Mouse (Mus musculus) midbrain, embryonic 15.5 days (tissue): ENCODE data around the gene Padi1. TPM values are rescaled to one million over a fixed set of nuclear protein-coding genes. Genes with fewer than 3 reads are reported as not detected.
A peak's percentile ranks its signal among the peaks of the same experiment; 100 is the strongest.

ENCODE experiments used
- ATAC-seq: fragments of 200-750 bp; cut with Nextera tagmentation; replicated peaks from 2 replicates; pipeline ENCODE4 v1.8.0; 2017; ENCODE audit warnings: moderate TSS enrichment
- H3K27ac ChIP-seq: fragments of 300-500 bp; sonication (generic); 2 replicates; pipeline ENCODE4 v1.5.1; 2015; ENCODE audit warnings: mild to moderate bottlenecking, inconsistent platforms
- H3K27me3 ChIP-seq: fragments of 300-500 bp; sonication (generic); replicated peaks from 2 replicates; pipeline ENCODE4 v1.6.1; 2015; ENCODE audit warnings: inconsistent platforms
- H3K36me3 ChIP-seq: fragments of 300-500 bp; sonication (generic); replicated peaks from 2 replicates; pipeline ENCODE4 v1.6.1; 2015; ENCODE audit warnings: inconsistent platforms
- H3K4me1 ChIP-seq: fragments of 300-500 bp; sonication (generic); 2 replicates; pipeline ENCODE4 v1.6.1; 2015; ENCODE audit warnings: inconsistent platforms
- H3K4me2 ChIP-seq: fragments of 300-500 bp; sonication (generic); 2 replicates; pipeline ENCODE4 v1.6.1; 2015; ENCODE audit warnings: inconsistent platforms, mild to moderate bottlenecking, moderate library complexity
- H3K4me3 ChIP-seq: fragments of 300-500 bp; sonication (generic); 2 replicates; pipeline ENCODE4 v1.5.1; 2015; ENCODE audit warnings: mild to moderate bottlenecking, inconsistent platforms
- H3K9ac ChIP-seq: fragments of 300-500 bp; sonication (generic); 2 replicates; pipeline ENCODE4 v1.6.1; 2015; ENCODE audit warnings: mild to moderate bottlenecking, inconsistent platforms
- H3K9me3 ChIP-seq: fragments of 300-500 bp; sonication (generic); 2 replicates; pipeline ENCODE4 v1.6.1; 2016; ENCODE audit warnings: inconsistent platforms
- whole genome bisulfite sequencing: fragments of 180-500 bp; shearing (Covaris S2); methylation state at CpG from one replicate; pipeline ENCODE4 v1.1.7; 2015; ENCODE audit warnings: mixed read lengths; 5-methylcytosine and 5-hydroxymethylcytosine counted together
- polyA plus RNA-seq: library from polyadenylated mRNA; unstranded; fragments of >200 nt; fragmentation: Nextera tagmentation; extraction: Ambion mirVana; gene quantifications from 2 replicates; pipeline ENCODE4 v1.2.1, GENCODE M21; 2015

Padi1 gene
- polyA plus RNA-seq, 1 experiment from 2014 or later = 0.04 TPM

DNA sequence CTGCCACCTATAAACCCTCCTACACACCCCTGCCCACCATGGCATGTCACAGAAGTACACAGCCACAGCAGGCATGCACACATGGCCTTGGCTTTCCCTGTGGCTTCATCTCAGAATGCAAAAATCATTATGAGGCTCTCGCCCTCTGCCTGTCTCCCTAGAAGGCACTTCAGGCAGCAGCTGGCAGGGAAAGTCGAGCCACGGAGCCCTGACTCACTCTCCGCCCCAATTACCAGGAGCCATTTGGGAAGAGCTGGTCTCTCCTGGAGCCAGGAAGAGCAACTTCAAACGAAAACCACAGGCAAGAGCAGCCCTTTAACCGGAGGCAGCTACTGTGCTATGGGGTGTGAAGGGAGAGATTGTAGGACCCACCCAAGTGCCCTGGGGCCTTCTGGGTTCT lies 31.1 kb upstream of the Padi1 start:
- Histone ChIP-seq H3K36me3 (no peaks in the 10 kb centered on the region), H3K4me1 (no peaks in the 10 kb centered on the region), H3K4me3 (no peak overlapping the region), H3K9ac (no peak overlapping the region), H3K27ac (no peak overlapping the region), H3K27me3 (no peaks in the 10 kb centered on the region), H3K4me2 (no peak overlapping the region), H3K9me3 (no peaks in the 10 kb centered on the region)
- 71% methylated on average over 6 of the region's 6 CpGs for WGBS
- no peak for ATAC-seq

DNA sequence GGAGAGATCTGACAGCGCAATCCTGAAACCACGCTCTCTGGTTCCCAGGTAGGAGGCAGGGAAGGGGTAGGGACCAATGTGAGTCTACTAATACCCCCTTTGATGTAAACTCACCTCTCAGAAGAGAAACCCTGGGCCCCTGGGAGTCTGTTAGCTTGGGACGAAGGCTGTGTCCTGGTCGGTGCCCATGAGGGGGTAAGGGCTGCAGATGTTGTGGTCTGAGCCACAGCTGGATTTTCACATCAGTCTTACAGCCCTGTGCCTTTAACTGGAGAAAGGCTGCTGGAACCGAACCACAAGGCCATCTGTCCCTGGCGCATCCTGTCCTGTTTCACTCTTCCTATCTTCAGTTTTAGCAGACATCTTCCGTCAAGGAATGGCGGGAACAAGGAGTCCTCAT lies 30.6 kb upstream of the Padi1 start:
- H3K27me3 ChIP-seq = no peaks in the 10 kb centered on the region
- H3K36me3 ChIP-seq = no peaks in the 10 kb centered on the region
- no peak overlapping the region for H3K9ac ChIP-seq
- H3K4me1 ChIP-seq = no peaks in the 10 kb centered on the region
- no peaks in the 10 kb centered on the region for H3K9me3 ChIP-seq
- WGBS = 89% methylated on average over 8 of the region's 8 CpGs
- no peak overlapping the region for H3K27ac ChIP-seq
- no peak overlapping the region for H3K4me3 ChIP-seq
- ATAC-seq = no peak
- H3K4me2 ChIP-seq = no peak overlapping the region

DNA sequence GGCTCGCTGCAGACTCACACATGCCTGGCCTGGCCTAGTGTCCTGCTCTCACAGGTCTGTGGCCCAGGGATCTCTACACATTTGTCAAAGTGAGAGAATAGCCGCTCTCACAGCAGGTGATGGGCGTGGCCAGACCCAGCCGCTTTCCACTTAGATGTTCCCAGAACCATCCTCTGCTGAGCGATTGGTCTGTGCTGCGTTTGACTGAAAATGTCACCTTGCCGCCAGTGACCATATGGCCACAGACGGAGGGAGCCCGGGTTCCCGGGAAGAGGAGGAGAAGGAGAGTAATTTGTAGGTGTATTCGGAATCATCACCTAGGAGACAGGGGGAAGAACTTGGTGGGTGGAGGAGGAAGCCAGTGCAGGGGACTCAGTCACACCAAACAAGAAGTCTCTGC lies 27.4 kb upstream of the Padi1 start:
- ATAC-seq = no peak
- Histone ChIP-seq H3K4me3 (no peak overlapping the region), H3K9me3 (no peaks in the 10 kb centered on the region), H3K9ac (no peak overlapping the region), H3K27me3 (no peaks in the 10 kb centered on the region), H3K4me2 (no peak overlapping the region), H3K4me1 (peaks cover 6% of the 10 kb centered on the region; the same call in 1 of the 2 replicates), H3K36me3 (no peaks in the 10 kb centered on the region), H3K27ac (no peak overlapping the region)
- WGBS = 75% methylated on average over 11 of the region's 11 CpGs

DNA sequence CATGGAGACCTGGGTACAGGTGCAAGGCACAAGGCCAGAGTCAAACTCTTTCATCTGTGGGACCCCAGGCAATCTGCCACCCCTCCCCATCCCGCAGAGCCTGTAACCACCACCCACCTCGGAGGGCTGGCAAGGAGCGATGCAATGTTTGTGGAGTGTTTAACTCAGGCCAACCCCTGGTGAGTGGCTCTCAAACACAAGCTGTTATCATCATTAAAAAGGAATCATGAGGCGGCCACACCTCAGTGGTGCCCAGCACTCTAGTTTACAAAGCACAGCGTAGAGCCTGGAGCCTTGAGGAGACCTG lies 27.1 kb upstream of the Padi1 start:
- Histone ChIP-seq H3K27me3 (no peaks in the 10 kb centered on the region), H3K27ac (no peak overlapping the region), H3K9me3 (no peaks in the 10 kb centered on the region), H3K36me3 (no peaks in the 10 kb centered on the region), H3K4me2 (no peak overlapping the region), H3K4me3 (no peak overlapping the region), H3K9ac (no peak overlapping the region), H3K4me1 (peaks cover 6% of the 10 kb centered on the region; the same call in 1 of the 2 replicates)
- 85% methylated on average over 5 of the region's 5 CpGs for WGBS
- ATAC-seq = no peak

DNA sequence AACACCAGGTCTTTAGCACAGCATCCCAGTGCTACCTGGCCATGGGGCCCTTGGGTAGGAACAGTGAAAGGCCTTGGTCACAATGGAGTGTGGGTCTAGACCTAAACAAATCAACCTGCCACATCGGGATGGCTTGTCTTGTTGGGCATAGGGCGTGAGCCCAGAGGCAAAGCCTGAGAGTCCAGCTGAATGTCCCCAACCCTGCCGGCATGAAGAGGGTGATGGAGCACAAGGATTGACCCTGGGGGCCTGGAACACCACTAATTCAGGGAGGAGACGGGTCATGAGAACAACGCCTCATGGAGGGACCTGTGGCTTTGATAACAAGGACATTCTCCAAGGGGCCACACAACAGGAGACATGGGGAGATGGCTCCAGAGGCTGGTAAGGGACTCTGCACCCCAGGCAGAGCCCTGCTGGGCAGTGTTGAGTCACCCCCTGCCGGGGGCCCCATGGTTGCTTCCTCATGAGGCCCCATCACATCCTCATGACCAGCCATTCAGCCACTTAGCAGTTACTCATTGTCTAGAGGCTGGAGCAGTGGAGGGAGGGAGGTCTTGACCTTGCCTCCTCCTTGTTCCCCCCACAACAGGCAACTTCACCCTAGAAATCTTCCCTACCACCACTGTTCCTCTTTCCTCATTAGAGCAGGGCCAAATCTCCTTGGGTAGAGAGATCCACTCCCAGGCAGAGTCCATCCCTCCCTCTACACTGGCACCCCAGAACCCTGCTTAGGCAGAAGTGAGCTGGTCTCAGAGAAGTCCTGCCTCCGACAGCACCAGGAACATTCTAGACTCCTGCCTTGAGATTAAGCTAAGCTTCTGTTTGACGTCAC lies 26.5 kb upstream of the Padi1 start:
- Histone ChIP-seq H3K9ac (no peak overlapping the region), H3K36me3 (no peaks in the 10 kb centered on the region), H3K4me3 (no peak overlapping the region), H3K27ac (no peak overlapping the region), H3K9me3 (no peaks in the 10 kb centered on the region), H3K27me3 (no peaks in the 10 kb centered on the region), H3K4me1 (peaks cover 6% of the 10 kb centered on the region; the same call in 1 of the 2 replicates), H3K4me2 (no peak overlapping the region)
- 87% methylated on average over 8 of the region's 8 CpGs for WGBS
- no peak for ATAC-seq

DNA sequence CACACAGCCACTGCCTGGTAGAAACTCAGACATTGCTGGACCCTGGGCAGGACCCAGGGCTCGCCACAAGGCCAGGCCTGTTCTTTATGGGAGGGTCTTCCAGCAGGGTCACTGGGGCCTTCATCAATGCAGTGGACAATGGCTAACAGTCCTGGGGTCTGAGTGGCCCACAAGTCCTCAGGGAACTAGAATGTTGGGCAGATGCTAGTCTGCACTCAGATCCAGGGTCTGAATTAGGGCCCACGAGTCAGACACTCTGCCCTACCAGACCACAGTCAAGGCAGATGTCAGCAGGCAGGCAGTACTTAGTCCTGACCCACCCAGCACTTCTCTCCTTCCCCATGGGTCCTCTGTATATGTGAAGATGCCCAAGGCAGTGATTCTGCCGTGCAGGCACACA lies 25.8 kb upstream of the Padi1 start:
- H3K4me1 ChIP-seq = peaks cover 6% of the 10 kb centered on the region; the same call in 1 of the 2 replicates
- H3K27me3 ChIP-seq = no peaks in the 10 kb centered on the region
- H3K4me2 ChIP-seq = no peak overlapping the region
- 85% methylated on average over 3 of the region's 3 CpGs for WGBS
- H3K9ac ChIP-seq = no peak overlapping the region
- no peak overlapping the region for H3K27ac ChIP-seq
- no peak overlapping the region for H3K4me3 ChIP-seq
- no peaks in the 10 kb centered on the region for H3K36me3 ChIP-seq
- ATAC-seq = no peak
- no peaks in the 10 kb centered on the region for H3K9me3 ChIP-seq

DNA sequence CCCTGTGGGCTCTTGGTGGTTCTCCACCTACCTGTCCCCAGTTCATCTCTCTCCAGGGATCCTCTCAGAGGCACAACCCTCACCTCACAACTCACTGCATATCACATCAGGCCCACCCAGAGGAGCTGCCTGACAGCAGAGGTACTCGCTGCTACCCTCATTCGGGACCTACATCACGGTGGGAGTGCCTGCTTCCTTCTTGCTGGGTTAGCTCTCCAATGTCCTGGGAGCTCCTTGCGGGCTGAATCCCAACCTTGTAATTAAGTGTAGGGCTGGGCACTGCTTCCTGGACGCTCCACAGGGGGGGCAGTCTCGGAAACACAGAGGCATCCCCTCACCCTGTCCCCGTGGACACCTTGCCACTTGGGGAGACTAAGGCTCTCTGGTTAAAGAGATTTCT lies 25.3 kb upstream of the Padi1 start:
- no peak for ATAC-seq
- H3K4me1 ChIP-seq = peaks cover 6% of the 10 kb centered on the region; the same call in 1 of the 2 replicates
- no peaks in the 10 kb centered on the region for H3K9me3 ChIP-seq
- H3K9ac ChIP-seq = no peak overlapping the region
- H3K27ac ChIP-seq = no peak overlapping the region
- no peak overlapping the region for H3K4me2 ChIP-seq
- H3K36me3 ChIP-seq = no peaks in the 10 kb centered on the region
- 82% methylated on average over 7 of the region's 7 CpGs for WGBS
- no peaks in the 10 kb centered on the region for H3K27me3 ChIP-seq
- H3K4me3 ChIP-seq = no peak overlapping the region

DNA sequence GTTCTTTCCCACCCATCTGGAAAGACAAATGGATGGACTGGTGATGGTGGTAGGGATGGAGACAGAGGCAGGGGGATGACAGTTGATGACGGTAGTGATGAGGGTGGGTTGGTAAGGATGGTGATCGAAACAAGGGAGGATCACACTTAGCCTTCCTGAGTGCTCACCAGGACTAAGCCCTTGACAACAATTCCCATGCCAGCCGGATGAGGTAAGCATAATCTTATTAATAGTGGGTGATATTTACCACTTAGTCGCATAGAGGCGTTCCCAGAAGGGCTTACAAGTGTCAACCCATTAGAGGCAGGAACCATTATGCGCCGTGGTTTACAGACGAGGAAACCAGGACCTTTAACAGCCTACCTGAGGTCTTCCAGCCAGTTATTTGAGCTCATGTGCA lies 24.4 kb upstream of the Padi1 start:
- H3K4me1 ChIP-seq = peaks cover 6% of the 10 kb centered on the region; the same call in 1 of the 2 replicates
- H3K4me2 ChIP-seq = no peak overlapping the region
- no peaks in the 10 kb centered on the region for H3K9me3 ChIP-seq
- no peak overlapping the region for H3K27ac ChIP-seq
- 90% methylated on average over 8 of the region's 8 CpGs for WGBS
- ATAC-seq = no peak
- H3K9ac ChIP-seq = no peak overlapping the region
- H3K27me3 ChIP-seq = no peaks in the 10 kb centered on the region
- no peak overlapping the region for H3K4me3 ChIP-seq
- H3K36me3 ChIP-seq = no peaks in the 10 kb centered on the region

DNA sequence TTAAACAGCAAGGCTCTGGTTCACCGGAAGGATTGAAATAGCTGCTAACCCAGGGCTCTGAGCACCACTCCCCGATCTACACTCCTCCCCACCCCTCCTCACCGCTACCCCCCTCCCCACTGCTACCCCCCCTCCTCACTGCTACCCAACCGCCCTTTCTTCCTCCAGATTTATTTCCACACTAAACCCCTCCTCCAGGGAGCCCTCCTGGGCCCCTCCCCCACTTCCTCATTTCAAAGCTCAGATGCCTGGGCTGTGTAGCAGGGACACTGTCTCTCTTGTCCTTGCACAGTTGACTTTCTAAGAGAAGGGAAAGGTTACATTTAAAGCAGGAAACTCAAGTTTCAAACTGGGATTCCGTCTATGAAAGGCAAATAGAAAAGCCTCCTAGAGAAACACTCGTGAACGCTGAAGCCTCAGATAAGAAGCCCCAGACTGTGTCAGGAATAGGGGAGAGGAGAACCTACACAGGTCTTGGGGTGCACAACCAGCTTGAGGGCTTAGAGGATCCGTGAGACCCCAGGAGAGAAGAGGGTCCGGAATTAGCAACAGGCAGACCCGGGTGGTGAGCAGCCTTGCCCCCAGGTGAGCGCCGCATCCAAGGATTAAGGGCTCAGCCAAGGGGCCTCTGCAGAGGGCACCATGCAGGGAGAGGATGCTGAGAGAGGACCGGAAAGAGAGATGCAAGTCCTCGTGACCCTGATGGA lies 23.1 kb upstream of the Padi1 start:
- WGBS = 5% methylated on average over 14 of the region's 14 CpGs

DNA sequence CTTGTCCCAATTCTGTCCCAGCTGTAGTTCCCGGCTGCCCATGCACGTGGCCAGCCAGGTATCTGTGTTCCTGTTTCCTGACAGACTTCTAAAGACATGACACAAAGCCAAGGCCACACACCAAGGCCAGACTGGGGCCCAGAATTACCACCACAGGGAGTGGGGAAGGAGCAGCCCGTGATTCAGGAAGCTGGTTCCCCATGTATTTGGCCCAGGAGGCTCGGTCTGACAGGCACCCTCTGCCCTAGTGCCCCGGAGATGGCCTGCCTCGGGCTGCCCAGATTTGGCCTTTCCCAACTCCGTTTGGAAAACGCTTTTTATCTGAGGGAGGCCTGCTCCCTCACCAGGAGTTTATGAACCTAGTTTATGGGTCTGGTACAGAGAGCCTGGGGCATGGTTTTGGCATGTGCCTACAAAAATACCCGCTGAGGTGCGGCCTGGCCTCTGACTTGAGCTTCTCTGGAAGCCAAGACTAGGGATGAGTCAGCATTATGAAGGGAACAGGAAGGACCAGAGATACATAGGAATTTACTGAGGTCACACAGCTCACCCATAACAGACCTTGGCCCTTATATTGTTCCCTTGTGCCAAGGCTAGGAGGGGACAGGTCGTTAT lies 16.6 kb upstream of the Padi1 start:
- H3K4me2 ChIP-seq = no peak overlapping the region
- no peak overlapping the region for H3K27ac ChIP-seq
- no peak for ATAC-seq
- no peak overlapping the region for H3K4me3 ChIP-seq
- no peak overlapping the region for H3K9ac ChIP-seq
- H3K4me1 ChIP-seq = no peaks in the 10 kb centered on the region
- H3K27me3 ChIP-seq = no peaks in the 10 kb centered on the region
- H3K36me3 ChIP-seq = no peaks in the 10 kb centered on the region
- no peaks in the 10 kb centered on the region for H3K9me3 ChIP-seq
- 81% methylated on average over 11 of the region's 11 CpGs for WGBS

More for the DNA sequence above, 23.1 kb upstream of the Padi1 start:
- ATAC-seq = no peak
- Histone ChIP-seq H3K27ac (no peak overlapping the region), H3K4me3 (no peak overlapping the region), H3K36me3 (no peaks in the 10 kb centered on the region), H3K4me2 (0 out of 2 replicates have a peak overlapping the region, but pooled peaks have one; percentile 16), H3K27me3 (no peaks in the 10 kb centered on the region), H3K9me3 (no peaks in the 10 kb centered on the region), H3K9ac (no peak overlapping the region), H3K4me1 (peaks cover 6% of the 10 kb centered on the region; the same call in 1 of the 2 replicates)

DNA sequence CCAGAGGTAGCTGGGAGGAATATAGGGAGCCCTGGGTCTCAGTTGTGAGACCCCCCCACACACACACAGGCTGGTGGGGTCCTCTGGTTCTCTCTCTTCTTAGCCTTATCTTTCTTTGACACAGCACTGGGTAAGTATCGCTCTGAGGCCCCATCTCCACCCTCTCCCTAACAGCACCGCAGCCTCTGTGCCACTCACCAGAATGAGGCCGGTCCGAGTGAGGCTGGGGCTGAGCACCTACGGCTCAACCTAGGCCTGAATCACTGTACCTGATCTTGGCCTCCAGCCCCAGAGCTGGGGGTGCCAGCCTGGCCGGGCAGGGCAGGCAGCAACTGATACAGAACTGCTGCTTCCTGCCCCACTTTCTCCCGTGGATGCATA lies 15.2 kb upstream of the Padi1 start:
- Histone ChIP-seq H3K4me3 (no peak overlapping the region), H3K27ac (no peak overlapping the region), H3K4me1 (no peaks in the 10 kb centered on the region), H3K36me3 (no peaks in the 10 kb centered on the region), H3K27me3 (no peaks in the 10 kb centered on the region), H3K9ac (no peak overlapping the region), H3K4me2 (no peak overlapping the region), H3K9me3 (no peaks in the 10 kb centered on the region)
- WGBS = 88% methylated on average over 7 of the region's 7 CpGs
- no peak for ATAC-seq

DNA sequence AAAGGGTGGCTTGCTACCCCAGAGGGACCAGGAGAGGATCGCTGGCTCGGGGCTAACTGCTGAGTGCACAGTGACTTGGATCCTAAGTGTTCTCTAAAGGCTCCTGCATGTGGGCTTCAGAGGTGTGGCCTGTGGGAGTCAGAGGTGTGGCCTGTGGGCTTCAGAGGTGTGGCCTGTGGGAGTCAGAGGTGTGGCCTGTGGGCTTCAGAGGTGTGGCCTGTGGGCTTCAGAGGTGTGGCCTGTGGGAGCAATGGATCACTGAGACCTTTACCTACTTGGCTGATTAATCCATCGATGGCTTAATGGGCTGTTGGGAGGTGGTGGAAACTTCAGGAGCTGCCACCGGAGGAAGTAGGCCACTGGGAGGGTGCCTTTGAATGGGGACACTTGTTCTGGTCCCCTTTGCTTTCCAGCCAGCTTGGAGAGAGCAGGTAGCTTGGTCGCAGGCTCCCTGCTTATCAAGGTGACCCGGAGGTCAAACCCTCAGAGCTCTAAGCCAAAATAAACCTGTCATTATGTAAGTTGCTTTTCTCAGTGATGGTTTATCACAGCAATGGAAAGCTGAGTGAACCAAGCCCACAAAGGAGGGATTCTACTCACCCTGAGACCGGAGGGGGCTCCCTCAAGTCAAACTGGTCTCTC lies 14.7 kb upstream of the Padi1 start:
- H3K9ac ChIP-seq = no peak overlapping the region
- no peaks in the 10 kb centered on the region for H3K27me3 ChIP-seq
- H3K27ac ChIP-seq = no peak overlapping the region
- H3K4me3 ChIP-seq = no peak overlapping the region
- H3K4me2 ChIP-seq = no peak overlapping the region
- no peaks in the 10 kb centered on the region for H3K36me3 ChIP-seq
- H3K4me1 ChIP-seq = no peaks in the 10 kb centered on the region
- no peaks in the 10 kb centered on the region for H3K9me3 ChIP-seq
- no peak for ATAC-seq
- WGBS = 62% methylated on average over 7 of the region's 7 CpGs
